Mouse (Mus musculus) spleen, adult 2 months (tissue): ENCODE measurements around the gene Pigw.

ENCODE experiments used
- CTCF ChIP-seq: fragments of 200-500 bp; IDR thresholded peaks from 2 replicates; pipeline ENCODE4 v1.5.1; 2011; ENCODE audit warnings: mild to moderate bottlenecking, inconsistent platforms; ENCODE audit not compliant: insufficient read depth, insufficient read length, insufficient replicate concordance; ENCODE audit errors: extremely low read depth
- POLR2A ChIP-seq: fragments of 200-500 bp; IDR thresholded peaks from 2 replicates; pipeline ENCODE4 v1.6.1; 2011; ENCODE audit warnings: low read depth, low read length, inconsistent platforms

DNA sequence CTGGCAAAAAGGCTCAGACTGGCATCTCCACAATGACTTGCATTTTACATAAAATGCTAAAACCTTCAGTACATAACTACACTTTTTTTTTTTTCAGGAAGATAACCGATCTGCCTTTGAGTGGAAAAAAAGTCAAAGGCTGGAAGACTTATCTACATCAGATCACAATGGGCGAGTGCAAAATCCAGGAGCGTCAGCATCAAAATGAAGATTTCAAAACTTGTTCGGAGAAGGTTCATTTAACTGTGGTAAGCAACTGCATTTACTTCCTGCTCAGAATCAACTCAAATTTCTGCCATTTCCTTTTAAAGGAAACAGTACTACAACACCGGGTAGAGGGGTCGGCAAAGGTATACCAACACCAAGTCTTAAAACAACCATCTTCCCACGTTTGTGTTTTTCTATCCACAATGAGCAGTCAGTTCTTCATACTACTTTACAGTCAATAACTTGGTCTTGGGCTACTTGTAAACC is 11.3 kb downstream of the Pigw start:
- TF ChIP-seq POLR2A (no peak), CTCF (no peak)
